7 mouse cellular contexts compared by ENCODE assay signal in the genomic region with DNA sequence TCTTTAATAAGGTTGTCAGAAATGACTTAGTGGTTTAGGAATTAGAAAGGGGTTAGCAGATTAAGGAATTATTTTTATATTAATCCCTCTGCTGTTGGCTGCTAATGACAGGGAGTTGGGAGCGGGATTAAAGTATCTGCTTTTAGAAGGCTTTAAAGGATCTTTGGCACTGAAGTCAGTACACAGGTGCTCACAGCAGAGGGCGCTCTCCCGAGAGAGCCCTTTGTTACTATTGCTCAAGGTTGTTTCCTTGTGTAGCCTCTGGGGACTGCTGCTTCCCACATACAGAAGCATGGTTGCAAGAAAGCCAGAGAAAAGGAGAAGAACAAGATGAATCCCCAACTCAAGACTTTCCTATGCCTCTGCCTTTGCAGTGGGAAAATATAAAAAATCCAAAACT. TPM values are rescaled to one million over a fixed set of nuclear protein-coding genes. Genes with fewer than 3 reads are reported as not detected.
A peak's percentile ranks its signal among the peaks of the same experiment; 100 is the strongest.
DNase-seq lines count a peak whose midpoint lies in the region; ATAC-seq and TF ChIP-seq lines count a peak whose summit lies in the region.

No protein-coding gene starts in this region.

- H3K4me1 ChIP-seq in stomach, postnatal 0 days (replicated peaks; ENCODE audit: control insufficient read depth, insufficient read depth): no peaks in the 10 kb centered on the region

- H3K9ac ChIP-seq in stomach, postnatal 0 days (ENCODE audit: low read length): no peak overlapping the region

- H3K4me3 ChIP-seq in stomach, postnatal 0 days (ENCODE audit: low read depth, low read length): no peak overlapping the region

- H3K27me3 ChIP-seq in stomach, postnatal 0 days (ENCODE audit: control insufficient read depth, insufficient read depth, low read length): no peaks in the 10 kb centered on the region

- H3K4me2 ChIP-seq in stomach, postnatal 0 days (replicated peaks; ENCODE audit: low read depth): no peak overlapping the region

- no peak overlapping the region for H3K27ac ChIP-seq in stomach, postnatal 0 days (replicated peaks)

- 32% methylated on average over 3 of the region's 3 CpGs for WGBS in stomach, postnatal 0 days

- ATAC-seq in stomach, postnatal 0 days (ENCODE audit: low FRiP score, low TSS enrichment): no peak

- no peaks in the 10 kb centered on the region for H3K9me3 ChIP-seq in stomach, postnatal 0 days (ENCODE audit: control insufficient read depth, low read length)

- peak; percentile 21 for DNase-seq in kidney, adult 18-20 months
- DNase-seq in kidney, postnatal 14 days: no peak
- DNase-seq in 416B (ENCODE audit: low read depth): peak; percentile 77
- peak; percentile 76 for DNase-seq in CD4-positive, CD25-positive, alpha-beta regulatory T cell, adult 2 months (ENCODE audit: low read depth, low spot score)
- DNase-seq in brain, embryonic 14.5 days (ENCODE audit: low read depth): peak; percentile 73
- peak; percentile 21 to 70 for DNase-seq in kidney, postnatal 36 days
- peak; percentile 71 for DNase-seq in stomach, postnatal 0 days (ENCODE audit: low spot score)

- TF ChIP-seq EP300 in stomach, postnatal 0 days (optimal IDR thresholded peaks at IDR 0.05): no peak

- H3K36me3 ChIP-seq in stomach, postnatal 0 days (ENCODE audit: control insufficient read depth, insufficient read depth, low read length): peaks cover 2% of the 10 kb centered on the region

- no peak for TF ChIP-seq POLR2A in brain, embryonic 14.5 days (IDR thresholded peaks at IDR 0.05; ENCODE audit: borderline replicate concordance, extremely low read depth, insufficient read depth, insufficient read length, poor library complexity, severe bottlenecking)

- TF ChIP-seq CTCF in brain, embryonic 14.5 days (IDR thresholded peaks at IDR 0.05; ENCODE audit: borderline replicate concordance, extremely low read depth, insufficient read depth, insufficient read length): peak; percentile 75; the same call in 1 of the 2 replicates
- peak; percentile 76 for TF ChIP-seq CTCF in stomach, postnatal 0 days (IDR thresholded peaks at IDR 0.05; ENCODE audit: low read depth)

RNA-seq across cellular contexts. Expression of gene Acbd6, which starts 6.8 kb away (rescaled TPM):
- 98.6 and 121 TPM in 2 replicates for polyA plus RNA-seq in brain, embryonic 14.5 days (2012; rRNA removed)
- 55.9 and 57.6 TPM in 2 replicates for polyA plus RNA-seq in stomach, postnatal 0 days (2015; fragmentation: Nextera tagmentation; extraction: Ambion mirVana)
